Mouse (Mus musculus) erythroid progenitor cell, adult 5-6 weeks (primary cell): ENCODE measurements at regions not wholly inside any gene's neighbourhood (a gene's known extent, or its start where the extent isn't known, plus 50 kb on each side); places are given as distances from the start of the nearest gene placed in this dataset.

Experiments used
- ATAC-seq: replicated peaks from 2 replicates; pipeline ENCODE4 v1.8.0; 2016; ENCODE audit warnings: moderate number of reproducible peaks, mild to moderate bottlenecking, moderate TSS enrichment, inconsistent platforms; ENCODE audit not compliant: poor library complexity, low FRiP score, severe bottlenecking

DNA sequence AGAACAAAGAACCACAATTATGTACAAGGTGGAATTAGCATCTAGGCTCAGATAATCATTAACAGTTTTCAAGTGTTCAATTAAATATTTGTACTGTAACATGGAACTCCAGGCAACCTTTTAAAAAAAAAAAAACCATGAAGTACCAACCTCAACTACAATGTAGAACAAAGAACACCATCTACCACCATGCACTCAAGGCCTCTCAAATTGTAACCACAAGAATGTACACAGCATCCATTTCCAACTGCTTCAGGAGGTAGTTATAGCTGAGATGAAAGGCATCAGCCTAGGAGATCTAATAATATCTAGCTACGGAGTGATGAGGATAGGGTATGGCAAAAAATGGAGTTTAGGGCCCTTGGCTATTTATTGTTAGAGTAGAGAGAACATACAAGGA lies 174.7 kb upstream of the Sox9 start:
- no peak for ATAC-seq

DNA sequence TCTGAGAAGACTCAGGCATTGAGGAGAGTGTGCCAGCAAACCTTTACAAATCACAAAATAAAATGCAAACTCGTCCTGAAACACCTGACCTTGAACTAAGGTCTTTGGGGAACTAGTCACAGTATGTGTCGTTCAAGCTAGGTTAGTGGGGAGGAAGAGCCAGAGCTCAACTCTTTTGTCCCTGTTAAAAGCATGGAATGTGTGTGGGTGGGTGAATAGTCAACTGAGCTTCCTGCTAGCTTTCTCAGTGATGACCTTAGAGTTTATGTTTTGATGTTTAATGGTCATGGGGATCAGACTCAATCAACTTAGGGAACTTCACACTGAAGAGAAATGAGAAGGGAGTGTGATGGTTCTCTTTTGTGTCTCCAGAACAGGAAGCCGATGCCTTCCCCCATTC lies 172.7 kb upstream of the Sox9 start:
- no peak for ATAC-seq

DNA sequence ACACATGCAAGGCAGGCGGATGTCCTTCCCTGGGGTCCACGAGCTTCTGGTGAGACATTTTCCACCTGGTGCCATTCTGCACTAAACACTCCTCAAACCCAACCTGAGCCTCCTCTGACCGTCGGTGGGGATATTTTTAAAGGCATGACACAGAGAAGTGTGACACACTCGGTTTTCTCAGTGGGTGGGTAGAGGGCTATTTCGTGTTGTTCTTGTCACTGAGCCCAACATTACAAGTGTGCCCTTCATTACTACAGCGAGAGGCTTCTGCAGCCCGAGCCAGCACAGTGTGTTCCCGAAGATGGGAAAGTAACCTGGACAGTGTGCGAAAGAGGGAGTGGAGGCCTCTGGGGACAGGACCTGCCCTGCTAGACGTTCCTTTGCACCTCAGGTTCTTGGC lies 171.0 kb upstream of the Sox9 start:
- no peak for ATAC-seq

DNA sequence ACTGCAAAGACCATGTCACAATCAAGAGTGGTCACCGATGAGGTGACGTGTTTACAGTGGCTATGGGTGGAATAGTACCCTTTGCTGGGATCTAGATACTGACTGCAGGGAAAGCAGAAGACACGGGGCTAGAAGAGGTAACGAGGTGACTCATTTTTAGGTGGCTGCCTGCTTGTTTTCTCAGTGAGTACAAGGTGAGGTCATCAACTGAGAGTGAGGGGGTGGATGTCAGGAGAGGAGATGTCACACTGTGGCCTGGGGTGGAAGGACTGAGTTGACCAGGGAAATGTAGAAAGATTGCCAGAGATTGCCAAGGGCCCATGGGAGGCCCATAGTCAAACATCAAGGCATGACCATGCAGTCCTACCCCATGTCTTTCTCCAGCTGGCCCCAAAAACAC lies 166.4 kb upstream of the Sox9 start:
- ATAC-seq: no peak

DNA sequence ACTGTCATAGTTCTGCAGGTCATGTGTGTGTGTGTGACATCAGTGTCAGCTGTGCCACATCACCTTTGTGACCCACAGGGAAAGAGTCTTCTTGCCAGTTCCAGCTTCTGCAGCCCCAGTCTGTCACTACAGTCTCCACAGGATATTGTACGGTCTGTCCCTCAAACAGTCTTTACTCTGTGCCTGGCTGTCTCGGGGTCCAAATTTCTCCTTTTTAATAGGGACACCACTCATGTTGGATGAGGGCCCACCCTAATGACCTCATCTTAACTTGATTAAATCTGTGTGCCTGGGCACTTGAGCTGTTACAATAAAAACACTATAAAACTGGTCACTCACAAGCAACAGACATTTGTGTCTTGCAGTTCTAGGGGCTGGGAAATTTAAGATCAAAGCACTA lies 165.1 kb upstream of the Sox9 start:
- no peak for ATAC-seq

DNA sequence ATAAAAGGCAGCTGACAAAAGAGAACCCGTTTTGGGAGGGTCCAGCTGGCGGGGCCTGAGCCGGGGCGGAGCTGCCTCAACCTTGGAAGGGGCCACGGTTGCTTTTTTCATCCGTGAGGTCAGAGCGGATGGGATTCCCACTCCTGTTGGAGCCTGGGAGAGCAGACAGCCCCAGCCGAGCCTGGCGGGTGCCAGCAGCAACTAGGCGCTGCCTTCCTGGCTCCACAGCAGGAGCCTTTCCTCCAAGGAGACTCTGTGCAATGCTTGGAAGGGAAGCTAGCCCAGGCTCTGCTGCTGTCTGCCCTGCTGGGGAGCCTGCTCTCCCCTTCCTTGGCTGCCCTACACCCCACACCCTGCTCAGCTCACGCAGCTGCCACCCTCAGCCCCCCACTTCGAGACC lies 161.1 kb upstream of the Sox9 start:
- ATAC-seq: no peak

DNA sequence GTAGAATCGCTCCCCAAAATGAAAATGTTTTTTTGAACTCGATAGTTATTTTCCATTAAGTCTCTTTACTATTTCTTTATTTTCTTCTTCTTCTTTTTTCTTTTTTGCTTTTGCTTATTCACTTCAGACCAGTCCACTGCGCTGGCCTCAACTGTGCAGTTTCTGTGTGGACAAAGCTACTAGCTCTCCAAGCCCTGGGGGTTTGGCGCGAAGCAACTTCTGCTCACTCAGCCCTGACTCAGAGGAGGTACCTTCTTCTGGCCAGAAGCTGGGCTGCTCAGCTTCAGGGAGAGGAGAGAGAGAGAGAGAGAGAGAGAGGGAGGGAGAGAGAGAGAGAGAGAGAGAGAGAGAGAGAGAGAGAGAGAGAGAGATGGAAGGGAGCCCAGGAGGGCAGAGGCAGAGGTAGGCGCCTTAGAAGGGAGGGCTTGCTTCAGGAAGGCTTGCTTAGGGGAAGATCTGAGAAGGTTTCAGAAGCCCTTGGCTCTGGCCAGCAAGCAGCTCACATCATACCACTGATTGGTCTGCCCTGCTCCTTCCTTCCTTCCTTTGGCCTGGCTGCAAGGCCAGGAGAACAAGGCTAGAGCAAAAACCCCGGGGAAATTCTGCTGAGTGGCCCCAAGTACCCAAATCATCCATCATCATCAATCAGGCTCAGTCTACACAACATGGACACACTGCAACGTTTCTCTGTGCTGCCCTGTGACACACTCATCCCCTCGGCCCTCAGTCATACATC lies 160.5 kb upstream of the Sox9 start:
- ATAC-seq: no peak

DNA sequence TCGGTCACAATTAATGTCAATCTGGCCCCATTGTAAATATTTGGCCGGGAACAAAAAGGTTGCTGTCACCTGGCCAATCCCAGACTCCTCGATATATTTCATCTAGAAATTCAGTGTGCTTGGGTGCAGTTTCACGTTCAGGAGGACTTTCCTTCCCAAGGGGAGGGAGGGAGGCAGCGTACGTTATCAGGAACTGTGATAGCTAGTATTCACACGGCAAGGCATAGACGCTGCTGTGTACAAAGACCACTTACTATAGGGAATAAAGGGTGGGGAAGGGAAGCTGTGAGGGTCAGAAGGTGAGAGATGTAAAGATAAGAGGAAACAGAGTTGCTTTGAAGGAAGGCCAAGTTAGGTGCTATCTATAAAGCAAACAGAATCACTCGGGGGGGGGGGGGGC lies 132.7 kb upstream of the Sox9 start:
- no peak for ATAC-seq

DNA sequence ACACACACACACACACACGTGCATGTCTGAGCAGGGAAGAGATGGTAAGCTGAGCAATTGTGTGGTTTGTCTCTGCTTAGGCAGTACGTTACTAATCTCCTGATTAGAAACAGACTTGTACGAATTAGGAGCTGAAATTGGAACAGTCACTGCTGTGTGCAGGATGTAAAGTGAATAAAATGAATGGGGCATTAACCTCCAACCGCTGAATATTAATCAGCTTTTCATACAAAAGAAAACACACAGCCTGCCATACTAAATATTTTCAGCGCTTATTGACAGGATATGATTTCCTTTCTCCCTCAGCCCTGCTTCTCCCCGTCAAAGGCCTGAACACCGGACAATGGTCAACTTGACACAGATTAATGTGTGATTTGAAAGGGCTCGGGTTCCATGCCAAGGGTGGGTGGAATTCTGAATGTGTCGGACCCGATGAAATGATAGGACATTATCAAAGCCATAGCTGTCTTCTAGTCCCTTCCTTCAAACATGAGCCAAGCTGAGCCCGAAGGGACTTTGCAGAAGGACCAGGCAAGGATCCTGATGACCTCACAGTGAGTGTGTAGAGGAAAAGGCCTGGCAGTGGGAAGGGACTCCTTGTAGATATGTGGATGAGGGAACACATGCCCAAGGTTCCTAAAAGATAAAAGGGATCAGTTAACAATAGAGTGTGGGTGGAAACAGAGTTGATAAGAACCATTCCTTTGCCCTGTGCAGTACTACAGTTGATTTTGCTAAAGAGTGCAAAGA lies 124.4 kb upstream of the Sox9 start:
- no peak for ATAC-seq

DNA sequence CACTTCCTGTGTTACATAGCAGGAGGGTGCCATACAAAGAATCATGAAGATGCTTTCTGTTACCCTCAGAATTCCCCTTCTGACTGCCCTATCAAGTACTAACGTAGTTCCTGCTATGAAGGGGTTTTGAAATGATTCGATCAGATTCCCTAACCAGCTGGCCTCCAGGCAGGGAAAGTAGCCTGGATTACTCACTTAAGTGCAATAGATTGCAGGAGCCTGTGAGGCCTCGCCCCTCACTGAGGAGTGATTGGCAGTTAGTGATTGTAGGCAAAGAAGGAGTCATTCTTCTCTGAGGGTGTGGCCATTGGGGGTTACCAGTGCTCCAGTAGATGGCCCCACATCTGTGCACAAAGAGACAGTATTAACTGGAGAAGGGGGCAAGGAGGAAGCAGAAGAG lies 122.1 kb upstream of the Sox9 start:
- ATAC-seq: no peak

DNA sequence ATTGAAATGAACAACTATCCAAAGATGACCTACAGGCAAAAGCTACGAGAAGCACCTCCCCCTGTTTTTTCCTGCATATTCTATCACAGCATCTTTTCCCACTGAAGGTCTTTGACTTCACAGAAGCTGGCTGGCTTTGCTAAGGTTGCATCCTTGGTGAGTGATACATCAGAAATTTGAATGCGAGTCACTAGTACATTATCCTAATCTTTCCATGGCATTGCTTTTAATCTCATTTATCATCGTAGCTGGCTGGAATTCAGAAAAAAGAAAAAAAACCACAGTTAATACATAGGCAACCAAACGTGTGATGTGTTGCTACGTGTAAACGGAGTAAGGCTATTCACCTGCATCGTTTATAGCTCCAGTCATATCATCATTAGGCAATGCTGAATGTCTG lies 120.6 kb upstream of the Sox9 start:
- ATAC-seq: no peak

DNA sequence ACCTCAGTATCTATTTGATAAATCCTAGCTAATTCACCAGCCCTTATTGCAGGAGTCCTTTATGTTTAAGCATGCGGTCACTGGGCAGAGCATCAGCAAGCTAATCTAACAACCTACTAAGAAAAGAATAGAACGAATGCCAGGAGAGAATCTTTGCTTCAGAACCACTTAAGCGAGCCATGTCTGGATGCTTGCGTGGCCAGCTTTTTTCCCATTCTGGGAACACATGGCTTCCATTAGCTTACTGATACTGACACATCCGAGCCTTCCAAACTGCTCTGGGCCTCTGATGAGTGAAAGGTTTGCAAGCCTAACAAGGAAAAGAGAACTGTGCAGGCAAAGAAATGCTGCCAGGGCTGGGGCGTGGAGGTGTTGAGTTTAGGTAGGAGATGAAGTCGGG lies 114.7 kb upstream of the Sox9 start:
- ATAC-seq: no peak

DNA sequence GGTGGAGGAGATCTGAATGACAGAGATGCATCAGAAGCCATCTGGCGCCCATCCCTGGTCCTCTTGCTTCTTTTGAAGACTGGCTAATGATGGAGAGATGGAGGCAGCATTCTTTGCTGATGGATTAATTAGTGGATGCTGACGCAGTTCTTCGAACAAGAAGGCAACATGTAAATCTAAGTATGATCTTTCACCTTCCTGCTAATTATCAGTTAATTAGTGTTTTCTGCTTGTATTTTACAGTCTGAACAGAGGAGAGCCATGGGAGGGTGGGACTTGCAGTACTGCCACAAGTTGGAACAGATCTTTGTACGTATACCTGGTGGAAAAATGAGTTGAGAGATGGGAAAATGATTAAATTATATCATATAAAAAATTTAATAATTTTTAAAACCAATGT lies 109.9 kb upstream of the Sox9 start:
- ATAC-seq: no peak

DNA sequence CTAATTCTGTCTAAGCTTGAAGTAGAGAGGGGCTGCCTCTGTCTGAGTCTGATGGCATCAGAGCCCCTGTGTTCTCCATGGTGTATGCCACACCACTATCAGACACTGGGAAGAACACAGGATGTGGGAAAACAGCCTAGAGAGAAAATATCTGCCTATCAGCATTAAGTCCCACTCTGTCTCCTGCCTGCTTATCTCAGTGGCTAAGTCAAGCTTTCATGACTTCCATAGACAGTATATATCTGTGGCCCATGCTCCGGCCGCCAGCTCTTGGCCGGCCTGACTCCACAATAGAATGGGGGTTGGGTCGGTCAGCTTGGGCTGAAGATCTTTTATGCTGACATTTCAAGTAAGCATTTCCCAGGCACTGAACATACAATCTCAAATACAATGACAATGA lies 92.0 kb upstream of the Sox9 start:
- ATAC-seq: no peak

DNA sequence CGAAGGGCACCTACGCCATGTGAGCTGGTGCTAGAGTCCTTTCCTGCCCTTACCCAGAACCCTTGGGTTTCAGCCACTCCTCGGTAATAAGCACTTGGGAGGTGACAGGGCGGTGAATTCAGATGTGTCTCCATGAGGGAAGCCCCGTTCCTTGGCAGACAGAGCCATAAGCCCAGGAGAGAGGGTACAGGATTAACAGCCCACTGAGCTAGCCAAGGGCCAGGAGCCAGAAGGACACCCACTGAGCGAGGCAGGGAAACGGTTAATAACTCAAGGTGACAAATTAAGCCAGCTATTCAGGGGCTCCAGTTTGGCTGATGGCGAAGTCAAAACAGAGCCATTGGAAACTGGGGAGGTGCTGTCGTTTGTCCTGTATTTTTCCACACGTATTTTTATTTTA lies 75.9 kb upstream of the Sox9 start:
- ATAC-seq: no peak

DNA sequence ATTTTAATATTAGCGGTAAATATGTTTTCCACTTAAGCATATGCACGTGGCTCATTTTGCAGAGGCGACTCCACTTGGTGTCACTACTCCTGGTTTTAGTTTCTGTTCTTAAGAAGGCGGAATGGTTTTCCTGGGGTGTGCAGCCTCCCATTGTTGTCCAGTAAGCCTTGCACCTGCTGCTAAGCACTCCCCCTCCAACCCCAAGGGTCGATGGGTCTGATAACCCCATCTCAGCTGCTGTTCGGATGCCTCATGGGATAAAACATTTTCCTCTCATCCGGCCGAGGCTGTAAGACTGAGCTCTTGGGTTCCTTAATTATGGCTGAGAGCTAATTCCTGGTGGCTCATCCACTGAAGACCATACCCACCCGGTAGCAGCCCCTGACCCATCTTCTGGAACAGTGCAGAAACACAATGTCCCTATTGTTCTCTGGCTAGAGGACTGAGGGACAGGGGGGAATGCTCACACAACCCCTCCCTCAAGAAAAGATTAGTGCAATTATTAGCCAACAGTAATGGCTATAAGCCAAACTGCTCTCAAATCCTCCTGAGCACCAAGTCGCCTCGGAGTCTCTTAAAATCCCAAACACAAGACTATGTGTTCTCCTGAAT lies 73.8 kb upstream of the Sox9 start:
- ATAC-seq: no peak

DNA sequence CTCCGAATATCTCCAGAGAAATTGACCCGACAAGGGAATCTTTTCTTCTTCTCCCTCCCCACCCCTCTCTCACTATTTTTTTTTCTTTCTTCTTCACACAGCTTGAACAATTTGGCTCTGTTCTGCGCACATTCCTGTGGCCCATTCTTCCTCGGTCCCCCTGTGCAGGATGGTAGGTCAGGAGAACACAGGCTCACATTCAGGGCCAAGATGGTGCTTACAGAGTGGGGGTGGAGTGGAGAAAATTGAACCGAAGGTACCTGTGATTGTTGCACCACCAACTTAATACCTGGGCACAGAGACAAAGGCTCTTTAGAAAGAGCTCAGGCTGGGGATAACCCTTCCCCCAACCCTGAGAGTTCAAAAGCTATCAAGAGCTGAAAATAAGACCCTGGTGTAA lies 70.4 kb upstream of the Sox9 start:
- no peak for ATAC-seq

DNA sequence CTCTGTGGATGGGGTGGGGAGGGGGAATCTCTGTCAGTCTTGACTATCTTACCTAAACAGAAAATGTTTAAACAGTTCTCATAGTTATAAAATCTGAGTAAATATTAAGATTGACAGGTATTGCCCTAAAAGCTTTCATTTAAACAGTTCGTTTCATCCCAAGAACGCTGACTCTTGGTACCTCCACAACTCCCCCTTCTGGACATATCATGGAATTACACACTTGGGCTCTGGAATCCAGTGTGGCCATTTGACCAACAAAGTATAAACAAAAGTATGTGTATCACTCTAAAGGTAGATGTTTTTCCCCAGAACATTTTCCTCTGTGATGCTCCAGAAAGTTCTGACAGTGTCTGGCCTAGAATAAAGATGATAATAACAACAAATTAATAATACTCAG lies 63.5 kb upstream of the Sox9 start:
- no peak for ATAC-seq

DNA sequence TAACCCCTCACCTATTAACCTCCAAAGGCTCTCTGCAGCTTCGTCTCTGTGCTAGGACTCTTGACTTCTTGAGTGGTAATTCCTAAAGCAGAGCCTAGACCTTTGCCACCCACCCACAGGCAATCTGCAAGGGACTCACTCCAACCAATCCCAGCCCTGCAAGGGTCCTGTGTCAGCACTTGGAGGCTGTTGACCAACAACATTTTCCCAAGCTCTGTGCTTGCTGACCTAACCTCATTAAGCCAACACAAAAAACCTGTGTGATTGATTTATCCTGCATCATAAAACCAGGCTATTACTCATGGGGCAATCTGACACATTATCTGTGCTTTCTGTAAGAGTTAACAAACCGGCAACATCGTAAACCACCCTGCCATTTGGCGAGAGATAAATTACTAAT lies 61.4 kb upstream of the Sox9 start:
- ATAC-seq: no peak

DNA sequence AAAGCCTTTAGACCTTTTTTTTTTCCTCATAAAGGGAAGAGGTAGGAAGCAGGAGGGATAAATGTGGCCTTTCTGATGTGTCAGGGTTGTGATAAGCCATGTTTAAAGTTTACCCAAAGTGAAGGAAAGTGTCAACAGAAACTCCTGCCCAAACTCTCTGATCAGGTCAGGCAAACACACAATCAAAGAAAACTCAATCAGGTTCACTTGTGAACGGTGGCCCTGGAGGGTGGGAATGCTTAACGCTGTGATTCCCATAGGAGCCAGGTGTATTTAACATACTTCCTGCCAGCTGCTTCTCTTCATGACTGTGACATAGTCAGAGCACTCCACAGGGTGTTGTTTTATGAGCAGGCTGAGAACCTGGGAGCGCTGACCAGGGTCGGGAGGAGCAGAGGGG lies 59.1 kb upstream of the Sox9 start:
- ATAC-seq: no peak

DNA sequence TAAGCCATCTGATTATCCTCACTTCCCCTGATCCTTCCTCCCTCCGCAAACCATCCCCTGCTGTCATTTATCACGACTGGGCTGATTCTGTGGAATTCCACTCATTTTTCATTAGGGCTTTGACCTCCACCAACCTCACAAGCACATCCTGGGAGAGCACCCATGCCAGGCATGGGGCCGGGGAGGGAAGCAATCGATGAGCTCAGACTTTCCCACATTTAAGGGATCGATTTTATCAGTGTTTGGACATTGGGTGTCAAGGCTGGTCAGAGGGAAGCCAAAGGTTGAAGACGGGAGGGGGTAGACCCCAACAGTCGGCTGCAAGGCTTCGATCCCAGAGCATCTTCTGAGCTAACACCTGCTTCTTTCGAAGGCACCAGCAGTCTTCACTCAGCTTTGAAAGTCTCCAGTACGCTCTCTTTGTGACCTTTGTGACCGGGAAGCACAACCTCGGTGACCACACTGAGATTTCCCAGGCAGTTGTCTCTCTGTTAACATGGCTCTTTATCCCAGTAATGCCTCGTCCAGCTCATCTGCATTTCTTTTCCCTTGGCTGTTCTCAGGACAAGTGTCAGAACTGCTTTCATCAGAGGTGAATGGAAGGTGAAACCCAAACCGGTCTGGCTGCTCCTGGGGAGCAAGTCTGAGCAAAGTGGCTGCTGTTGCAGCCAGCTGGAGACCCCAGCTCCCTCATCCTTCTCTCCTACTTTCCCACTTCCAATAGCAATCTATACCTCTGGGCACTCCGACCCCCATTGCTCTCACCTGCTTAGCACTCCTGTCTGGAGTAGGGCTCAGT lies 53.7 kb upstream of the Sox9 start:
- no peak for ATAC-seq
